Mouse (Mus musculus): ENCODE measurements around the gene Ace.
A peak's percentile ranks its signal among the peaks of the same experiment; 100 is the strongest.
"Not testable (repeated sequence)": the region's sequence is repeated elsewhere in the genome, so short reads cannot be mapped to it uniquely, and the experiment has no call there.

Gene Ace

GRCm38 (mm10) chr11:105994375-105994774, 26.6 kb downstream of the Ace start, which contains the start of gene Ace3:
TSS of gene Ace3 (plus strand) at chr11:105994675.
- DNase-seq (ENCODE audit: low read depth, low spot score) = no peak

GRCm38 (mm10) chr11:106000062-106000461, 32.3 kb downstream of the Ace start:
- no peak for DNase-seq (ENCODE audit: low read depth, low spot score)

- DNase-seq (ENCODE audit: low read depth, low spot score) = no peak
These were observed 34.0 kb downstream of the Ace start for GRCm38 (mm10) chr11:106001718-106002117.

- DNase-seq (ENCODE audit: low read depth, low spot score) = no peak
These were observed 36.8 kb downstream of the Ace start for GRCm38 (mm10) chr11:106004576-106004975.

- no peak for DNase-seq (ENCODE audit: low read depth, low spot score)
These were observed 38.2 kb downstream of the Ace start for GRCm38 (mm10) chr11:106005970-106006369.

GRCm38 (mm10) chr11:106007821-106008220, 40.1 kb downstream of the Ace start, which contains the start of gene Kcnh6:
TSS of gene Kcnh6 (plus strand) at chr11:106008124.
- DNase-seq (ENCODE audit: low read depth, low spot score) = peak; percentile 72

- DNase-seq (ENCODE audit: low read depth, low spot score) = no peak
These were observed 45.0 kb downstream of the Ace start for GRCm38 (mm10) chr11:106012711-106013110.

GRCm38 (mm10) chr11:106013556-106014225, 45.9 kb downstream of the Ace start:
- DNase-seq (ENCODE audit: low read depth, low spot score) = no peak

- DNase-seq (ENCODE audit: low read depth, low spot score) = no peak
These were observed 48.7 kb downstream of the Ace start for GRCm38 (mm10) chr11:106016440-106016839.

- DNase-seq (ENCODE audit: low read depth, low spot score) = no peak
These were observed 52.5 kb downstream of the Ace start for GRCm38 (mm10) chr11:106020051-106020763.

GRCm38 (mm10) chr11:106025774-106026173, 58.0 kb downstream of the Ace start:
- no peak for DNase-seq (ENCODE audit: low read depth, low spot score)

- no peak for DNase-seq (ENCODE audit: low read depth, low spot score)
These were observed 58.9 kb downstream of the Ace start for GRCm38 (mm10) chr11:106026465-106027151.

GRCm38 (mm10) chr11:106027607-106028006, 59.9 kb downstream of the Ace start:
- DNase-seq (ENCODE audit: low read depth, low spot score) = no peak

- not testable (repeated sequence) for DNase-seq (ENCODE audit: low read depth, low spot score)
These were observed 64.3 kb downstream of the Ace start for GRCm38 (mm10) chr11:106032074-106032473.

GRCm38 (mm10) chr11:106033491-106033919, 65.8 kb downstream of the Ace start:
- DNase-seq (ENCODE audit: low read depth, low spot score) = no peak

- DNase-seq (ENCODE audit: low read depth, low spot score) = no peak
These were observed 67.2 kb downstream of the Ace start for GRCm38 (mm10) chr11:106034986-106035385.

GRCm38 (mm10) chr11:106036548-106037417, 69.0 kb downstream of the Ace start, which contains the start of gene Dcaf7:
TSS of gene Dcaf7 (plus strand) at chr11:106036872.
- peak; percentile 96 for DNase-seq (ENCODE audit: low read depth, low spot score)

GRCm38 (mm10) chr11:106037418-106037751, 69.6 kb downstream of the Ace start:
- DNase-seq (ENCODE audit: low read depth, low spot score) = no peak

Measured in embryo, embryonic 11.5 days (tissue).